Mouse (Mus musculus) testis, postnatal 14 days (tissue): Measurements from ENCODE around the gene Brd1.

Source experiments
- DNase-seq: peaks from one replicate; pipeline ENCODE4 v3.0.0; 2021; ENCODE audit warnings: low spot score

The Brd1 gene

GRCm38 (mm10) chr15:88684039-88684438 is 50.0 kb downstream of the Brd1 start:
- no peak for DNase-seq

- DNase-seq: no peak
These were observed 53.1 kb downstream of the Brd1 start for GRCm38 (mm10) chr15:88680931-88681330.

GRCm38 (mm10) chr15:88677568-88677967 is 56.5 kb downstream of the Brd1 start:
- no peak for DNase-seq

- DNase-seq: no peak
These were observed 58.0 kb downstream of the Brd1 start for GRCm38 (mm10) chr15:88675998-88676397.

GRCm38 (mm10) chr15:88668693-88669092 is 65.3 kb downstream of the Brd1 start:
- DNase-seq: no peak

GRCm38 (mm10) chr15:88667653-88668052 is 66.4 kb downstream of the Brd1 start:
- DNase-seq: no peak

DNA sequence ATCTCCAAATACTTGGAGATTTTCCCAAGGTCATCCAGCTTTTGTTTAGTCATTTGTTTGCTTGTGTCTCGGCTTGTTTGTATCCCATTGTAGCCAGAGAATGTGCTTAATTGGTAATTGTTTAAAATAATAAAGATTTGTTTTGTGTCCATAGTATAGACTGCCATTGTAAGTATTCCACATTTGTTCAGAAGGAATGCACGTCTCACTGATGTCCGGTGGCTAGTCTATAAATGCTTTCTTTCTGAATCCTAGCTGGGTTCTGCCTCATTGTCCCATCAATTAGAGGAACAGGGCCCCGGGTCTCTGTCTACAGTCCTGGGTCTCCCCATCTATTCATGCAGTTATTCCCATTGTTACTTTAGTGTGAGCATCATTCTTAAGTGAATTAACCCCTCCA is 68.2 kb downstream of the Brd1 start:
- DNase-seq: no peak

DNA sequence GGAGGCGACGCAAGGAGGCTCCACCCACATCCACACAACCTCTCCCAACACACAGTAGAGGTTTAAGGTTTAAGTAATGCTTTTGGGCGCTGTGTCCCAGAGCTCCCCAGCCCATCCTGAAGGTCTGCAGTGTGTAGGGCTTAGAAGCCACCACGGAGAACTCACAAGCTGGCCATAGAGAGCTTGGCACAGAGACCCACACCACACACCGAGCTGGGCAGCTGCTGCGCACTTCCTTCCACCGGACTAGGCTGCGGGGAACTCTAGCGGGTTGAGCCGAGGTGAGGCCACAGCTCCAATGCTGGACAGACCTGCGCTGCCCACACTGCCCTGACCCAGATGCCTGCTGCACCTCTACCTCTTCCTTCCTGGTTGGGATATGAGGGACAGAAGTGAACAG is 71.0 kb downstream of the Brd1 start:
- no peak for DNase-seq

DNA sequence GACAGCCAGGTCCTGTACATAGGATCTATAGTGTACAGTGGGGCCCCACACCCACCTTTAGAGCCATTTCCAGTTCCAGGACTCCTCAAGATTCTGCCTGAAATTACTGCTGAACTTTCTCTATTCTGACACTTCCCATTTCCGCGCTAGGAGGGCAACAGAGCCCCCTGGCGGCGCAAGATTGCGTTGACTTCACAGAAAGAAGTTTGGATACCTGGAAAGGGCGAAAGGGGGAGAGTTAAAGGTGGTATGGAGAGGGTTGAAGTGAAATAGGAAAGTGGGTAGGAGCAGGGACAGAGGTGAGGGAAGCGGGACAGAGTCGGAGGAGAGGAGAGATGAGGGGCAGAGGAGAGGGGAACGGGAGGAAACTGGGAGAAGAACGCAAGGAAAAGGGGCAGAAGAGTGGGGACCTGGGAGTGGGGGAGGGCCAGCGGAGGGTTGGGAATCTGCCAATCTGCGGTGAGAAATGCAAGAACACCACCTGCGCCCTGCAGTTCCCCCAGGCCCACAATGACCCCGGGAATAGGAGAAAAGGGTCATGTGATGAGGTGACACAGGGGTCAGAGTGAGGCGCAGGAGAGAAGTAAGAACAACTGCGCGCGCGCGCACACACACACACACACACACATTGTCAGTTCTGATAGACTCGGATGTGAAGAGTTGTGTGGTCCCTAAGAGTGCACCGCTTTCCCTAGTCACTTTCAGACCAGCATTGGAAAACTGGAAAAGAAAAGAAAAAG is 71.8 kb downstream of the Brd1 start:
- peak; percentile 49 for DNase-seq

- DNase-seq: no peak
These were observed 72.4 kb downstream of the Brd1 start for GRCm38 (mm10) chr15:88661654-88662053.

- no peak for DNase-seq
These were observed 82.0 kb downstream of the Brd1 start for GRCm38 (mm10) chr15:88652006-88652405.

- DNase-seq: peak; percentile 73
These were observed 83.0 kb downstream of the Brd1 start for GRCm38 (mm10) chr15:88651019-88651418.
